Mouse (Mus musculus) heart, embryonic 16.5 days (tissue): ENCODE data around the gene Pck1. TPM values are rescaled to one million over a fixed set of nuclear protein-coding genes. Genes with fewer than 3 reads are reported as not detected.
"Not testable (repeated sequence)": the region's sequence is repeated elsewhere in the genome, so short reads cannot be mapped to it uniquely, and the experiment has no call there.

Experiments
- ATAC-seq: fragments of 200-750 bp; cut with Nextera tagmentation; replicated peaks from 2 replicates; pipeline ENCODE4 v1.8.0; 2017; ENCODE audit warnings: moderate number of reproducible peaks; ENCODE audit not compliant: insufficient read depth, low FRiP score; ENCODE audit errors: extremely low read depth
- H3K27ac ChIP-seq: fragments of 300-500 bp; sonication (generic); 2 replicates; pipeline ENCODE4 v1.5.1; 2014; ENCODE audit warnings: mild to moderate bottlenecking, low read length, control low read depth, moderate library complexity
- H3K27me3 ChIP-seq: fragments of 300-500 bp; sonication (generic); 2 replicates; pipeline ENCODE4 v1.6.1; 2014; ENCODE audit warnings: low read length, mixed read lengths; ENCODE audit not compliant: control insufficient read depth, insufficient read depth
- H3K36me3 ChIP-seq: fragments of 300-500 bp; sonication (generic); 2 replicates; pipeline ENCODE4 v1.6.1; 2014; ENCODE audit not compliant: control insufficient read depth, insufficient read depth
- H3K4me1 ChIP-seq: fragments of 300-500 bp; sonication (generic); 2 replicates; pipeline ENCODE4 v1.6.1; 2014; ENCODE audit warnings: low read length, mixed read lengths; ENCODE audit not compliant: control insufficient read depth, insufficient read depth
- H3K4me2 ChIP-seq: fragments of 300-500 bp; sonication (generic); 2 replicates; pipeline ENCODE4 v1.6.1; 2014; ENCODE audit warnings: low read depth, mild to moderate bottlenecking, control low read depth, low read length
- H3K4me3 ChIP-seq: fragments of 300-500 bp; sonication (generic); 2 replicates; pipeline ENCODE4 v1.5.1; 2014; ENCODE audit warnings: mild to moderate bottlenecking, control low read depth, low read length
- H3K9ac ChIP-seq: fragments of 300-500 bp; sonication (generic); 2 replicates; pipeline ENCODE4 v1.6.1; 2014; ENCODE audit warnings: low read length, control low read depth
- H3K9me3 ChIP-seq: fragments of 300-500 bp; sonication (generic); replicated peaks from 2 replicates; pipeline ENCODE4 v1.6.1; 2016; ENCODE audit warnings: low read length; ENCODE audit not compliant: control insufficient read depth
- WGBS: fragments of 180-500 bp; shearing (Covaris S2); extraction: QIAGEN DNeasy Blood & Tissue Kit; methylation state at CpG from one replicate; pipeline ENCODE4 v1.1.7; 2014; 5-methylcytosine and 5-hydroxymethylcytosine counted together
- polyA plus RNA-seq: library from polyadenylated mRNA; unstranded; fragments of >200 nt; fragmentation: Nextera tagmentation; extraction: Ambion mirVana; gene quantifications from 2 replicates; pipeline ENCODE4 v1.2.1, GENCODE M21; 2015

The Pck1 gene
- polyA plus RNA-seq = 0.13 and 0.16 TPM in 2 replicates

DNA sequence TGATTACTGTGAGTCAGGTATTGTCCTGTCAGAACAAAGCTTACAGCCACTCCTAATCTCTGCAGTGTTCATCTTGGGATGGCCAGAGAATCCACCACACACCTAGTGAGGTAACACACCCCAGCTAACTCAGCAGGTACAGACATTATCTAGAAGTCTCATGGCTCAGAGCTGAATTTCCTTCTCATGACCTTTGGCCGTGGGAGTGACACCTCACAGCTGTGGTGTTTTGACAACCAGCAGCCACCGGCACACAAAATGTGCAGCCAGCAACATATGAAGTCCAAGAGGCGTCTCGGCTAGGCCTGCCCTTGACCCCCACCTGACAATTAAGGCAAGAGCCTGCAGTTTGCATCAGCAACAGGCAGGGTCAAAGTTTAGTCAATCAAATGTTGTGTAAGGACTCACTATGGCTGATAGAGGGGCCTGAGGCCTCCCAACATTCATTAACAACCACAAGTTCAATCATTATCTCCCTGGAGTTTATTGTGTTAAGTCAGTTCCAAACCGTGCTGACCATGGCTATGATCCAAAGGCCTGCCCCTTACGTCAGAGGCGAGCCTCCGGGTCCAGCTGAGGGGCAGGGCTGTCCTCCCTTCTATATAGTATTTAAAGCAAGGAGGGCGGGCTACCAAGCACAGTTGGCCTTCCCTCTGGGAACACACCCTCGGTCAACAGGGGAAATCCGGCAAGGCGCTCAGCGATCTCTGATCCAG lies at the start of gene Pck1:
Gene Pck1, plus strand, starts transcription at position 613 of the 716 bp plus-strand sequence.
- H3K4me2 ChIP-seq = no peak within 1 kb of the TSS
- ATAC-seq = no peak
- no peak within 1 kb of the TSS for H3K4me3 ChIP-seq
- H3K27me3 ChIP-seq = no peaks in the 10 kb centered on the region
- H3K9me3 ChIP-seq = no peaks in the 10 kb centered on the region
- peaks cover 8% of the 10 kb centered on the region; the same call in 1 of the 2 replicates for H3K4me1 ChIP-seq
- WGBS = 71% methylated on average over 13 of the region's 13 CpGs
- H3K27ac ChIP-seq = no peak within 1 kb of the TSS
- H3K9ac ChIP-seq = no peak within 1 kb of the TSS
- H3K36me3 ChIP-seq = no peaks in the 10 kb centered on the region

DNA sequence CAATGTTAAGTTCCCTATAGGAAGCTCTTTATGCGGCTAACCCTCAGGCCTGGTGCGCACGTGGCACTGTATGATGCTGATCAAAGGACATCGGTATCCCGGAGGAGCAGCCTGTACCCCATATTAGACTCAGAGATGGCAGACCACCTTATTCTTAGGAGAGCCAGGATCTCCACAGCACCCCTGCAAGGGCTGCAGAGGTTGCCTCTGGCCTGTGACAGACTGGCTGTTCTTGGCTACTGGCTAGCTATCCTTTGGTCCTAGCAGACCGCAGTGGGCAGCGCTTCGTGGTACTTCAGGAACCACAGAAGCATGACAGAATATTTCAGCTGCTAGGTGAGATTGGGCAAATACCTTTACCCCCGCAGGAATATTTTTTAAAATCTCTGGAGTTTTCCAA lies 46.4 kb upstream of the Pck1 start:
- Histone ChIP-seq H3K9ac (no peak overlapping the region), H3K36me3 (no peaks in the 10 kb centered on the region), H3K4me1 (peaks cover 5% of the 10 kb centered on the region), H3K27ac (no peak overlapping the region), H3K27me3 (peaks cover 5% of the 10 kb centered on the region; the same call in 1 of the 2 replicates), H3K4me3 (no peak overlapping the region), H3K4me2 (no peak overlapping the region), H3K9me3 (0 out of 2 replicates have a peak, but pooled peaks cover under 1% of the 10 kb centered on the region)
- 83% methylated on average over 9 of the region's 9 CpGs for WGBS
- no peak for ATAC-seq

DNA sequence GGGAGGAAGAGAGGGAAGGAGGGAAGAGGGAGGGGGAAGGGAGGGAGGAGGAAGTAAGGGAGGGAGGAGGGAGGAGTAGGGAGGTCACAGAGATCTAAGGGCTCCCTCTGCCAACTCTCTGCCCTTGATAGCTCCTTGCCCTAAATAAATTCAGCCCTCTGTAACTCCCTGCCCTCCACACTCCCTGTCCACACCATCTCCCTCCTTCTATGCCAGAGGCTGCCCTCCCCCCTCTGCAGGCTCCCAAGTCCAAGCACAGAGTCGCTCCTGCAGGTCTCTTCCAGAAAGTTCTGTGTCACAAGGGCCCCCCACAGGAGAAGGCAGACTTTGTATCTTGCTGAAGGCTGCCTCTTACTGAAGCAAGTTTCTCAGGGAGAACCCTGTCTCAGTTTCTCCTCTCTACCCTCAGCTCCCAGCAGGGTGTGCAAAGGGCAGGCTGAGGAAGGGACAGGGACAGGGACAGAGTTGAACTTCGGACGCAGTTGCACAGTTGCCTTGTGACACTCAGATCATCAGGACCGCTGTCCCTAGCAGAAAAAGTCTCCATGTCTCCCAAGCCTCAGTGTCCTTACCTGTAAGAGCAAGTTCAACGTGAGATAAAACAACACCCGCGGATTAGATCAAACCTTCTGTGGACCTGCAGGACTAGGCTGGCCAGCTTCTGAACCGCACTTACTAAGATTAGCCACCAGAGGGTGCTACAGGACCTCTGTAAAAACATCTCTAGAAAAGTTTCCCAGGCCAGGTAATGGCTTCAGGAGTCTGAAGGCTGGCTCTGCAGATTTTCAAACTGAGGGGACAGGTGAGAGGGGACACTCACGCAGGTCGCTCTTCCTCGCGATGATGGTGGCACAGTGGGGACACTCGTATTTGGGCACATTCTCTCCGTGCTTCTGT lies 45.7 kb upstream of the Pck1 start:
- Histone ChIP-seq H3K4me3 (peak overlapping the region; percentile 8; the same call in 1 of the 2 replicates), H3K36me3 (no peaks in the 10 kb centered on the region), H3K9me3 (0 out of 2 replicates have a peak, but pooled peaks cover 3% of the 10 kb centered on the region), H3K27ac (no peak overlapping the region), H3K4me2 (peak overlapping the region; percentile 37), H3K27me3 (peaks cover 5% of the 10 kb centered on the region; the same call in 1 of the 2 replicates), H3K9ac (peak overlapping the region; percentile 53; the same call in 1 of the 2 replicates), H3K4me1 (peaks cover 5% of the 10 kb centered on the region)
- 15% methylated on average over 14 of the region's 14 CpGs for WGBS
- peak; percentile 50 for ATAC-seq

DNA sequence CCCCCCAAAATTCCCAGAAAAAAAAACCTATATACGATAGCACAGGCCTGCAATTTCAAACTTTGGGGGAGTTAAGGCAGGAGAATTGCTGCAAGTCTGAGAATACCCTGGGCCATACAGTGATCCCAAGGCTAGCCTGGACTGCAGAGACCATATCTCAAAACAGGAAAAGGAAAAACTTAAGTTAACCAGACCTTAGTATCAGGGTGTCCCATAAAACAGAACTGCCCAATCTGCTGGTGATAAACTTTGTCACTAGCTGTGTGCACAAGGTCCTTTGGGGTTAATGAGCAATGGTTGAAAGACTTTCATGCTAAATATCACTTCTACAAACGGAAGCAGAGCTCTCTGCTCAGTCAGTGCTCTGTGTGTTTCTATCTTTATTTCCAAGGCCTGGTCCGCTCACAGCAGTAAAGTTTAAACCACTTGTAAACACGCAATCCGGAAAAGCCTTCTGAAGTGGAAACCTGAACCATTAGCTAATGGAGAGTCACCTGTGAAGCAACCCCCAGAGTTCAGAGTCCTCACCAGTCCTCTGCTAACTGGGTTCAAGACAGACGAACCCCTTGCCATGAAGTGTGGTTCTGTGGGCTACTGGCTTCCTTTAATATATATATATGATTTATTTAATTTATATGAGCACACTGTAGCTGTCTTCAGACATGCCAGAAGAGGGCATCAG lies 44.2 kb upstream of the Pck1 start:
- H3K4me3 ChIP-seq = no peak overlapping the region
- 0 out of 2 replicates have a peak, but pooled peaks cover 3% of the 10 kb centered on the region for H3K9me3 ChIP-seq
- no peak overlapping the region for H3K9ac ChIP-seq
- peaks cover 5% of the 10 kb centered on the region; the same call in 1 of the 2 replicates for H3K27me3 ChIP-seq
- 66% methylated on average over 6 of the region's 6 CpGs for WGBS
- ATAC-seq = no peak
- peaks cover 5% of the 10 kb centered on the region for H3K4me1 ChIP-seq
- H3K4me2 ChIP-seq = no peak overlapping the region
- H3K36me3 ChIP-seq = no peaks in the 10 kb centered on the region
- no peak overlapping the region for H3K27ac ChIP-seq

DNA sequence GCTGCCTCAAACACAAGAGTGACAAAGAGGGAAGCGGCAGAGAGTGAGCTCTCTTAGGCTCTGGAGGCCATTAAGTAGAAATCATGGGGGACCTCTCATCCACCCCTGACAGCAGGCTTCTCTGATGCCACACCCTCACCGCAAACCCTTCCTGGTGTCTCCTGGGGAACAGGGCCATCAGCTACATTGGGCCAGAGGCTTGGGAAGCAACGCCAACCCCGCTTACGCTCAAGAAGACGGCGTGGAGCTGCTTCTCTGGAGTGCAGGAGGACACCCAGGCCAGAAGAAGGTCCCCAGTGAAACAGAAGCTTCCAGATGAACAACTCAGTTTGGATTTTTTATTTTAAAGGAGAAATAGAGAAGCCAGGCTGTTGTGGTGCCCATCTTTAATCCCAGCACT lies 43.3 kb upstream of the Pck1 start:
- H3K4me3 ChIP-seq = no peak overlapping the region
- H3K27ac ChIP-seq = no peak overlapping the region
- ATAC-seq = no peak
- H3K27me3 ChIP-seq = peaks cover 5% of the 10 kb centered on the region; the same call in 1 of the 2 replicates
- 94% methylated on average over 7 of the region's 7 CpGs for WGBS
- H3K9ac ChIP-seq = no peak overlapping the region
- no peak overlapping the region for H3K4me2 ChIP-seq
- no peaks in the 10 kb centered on the region for H3K36me3 ChIP-seq
- 0 out of 2 replicates have a peak, but pooled peaks cover 3% of the 10 kb centered on the region for H3K9me3 ChIP-seq
- H3K4me1 ChIP-seq = peaks cover 5% of the 10 kb centered on the region

DNA sequence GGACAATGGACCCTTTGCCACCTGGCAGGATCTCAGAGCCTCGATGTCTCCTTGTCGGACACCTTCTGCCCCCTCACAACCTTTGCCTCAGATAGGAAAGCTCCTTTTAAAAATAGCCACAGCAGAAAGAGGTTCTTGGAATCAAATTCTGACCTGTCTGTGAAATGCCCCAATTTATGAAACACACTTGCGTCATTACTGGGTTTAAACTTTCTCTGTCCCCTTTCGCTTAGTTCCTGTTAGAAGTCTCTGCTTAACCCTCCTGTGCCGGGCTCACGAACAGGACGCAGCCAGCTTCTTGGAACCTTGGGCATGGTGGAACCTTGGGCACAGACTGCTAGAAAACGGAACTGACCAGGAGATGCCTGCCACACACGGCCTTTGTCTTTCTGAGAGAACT lies 42.3 kb upstream of the Pck1 start:
- 85% methylated on average over 9 of the region's 9 CpGs for WGBS
- ATAC-seq = no peak

DNA sequence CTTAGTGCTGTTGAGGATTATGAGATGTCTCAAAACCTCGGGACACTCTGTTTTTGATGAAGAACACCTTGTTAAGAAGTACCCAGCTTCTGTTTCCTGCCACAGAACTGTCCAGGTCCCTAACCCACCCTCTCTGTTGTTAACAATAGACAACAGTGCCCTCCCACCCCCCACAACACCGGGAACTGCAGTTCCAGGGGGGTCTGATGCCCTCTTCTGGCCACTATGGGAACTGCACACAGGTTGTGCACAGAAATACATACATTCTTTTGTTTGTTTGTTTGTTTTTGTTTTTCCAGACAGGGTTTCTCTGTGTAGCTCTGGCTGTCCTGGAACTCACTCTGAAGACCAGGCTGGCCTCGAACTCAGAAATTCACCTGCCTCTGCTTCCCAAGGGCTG lies 39.1 kb upstream of the Pck1 start:
- not testable (repeated sequence) for H3K36me3 ChIP-seq, H3K4me3 ChIP-seq, H3K9me3 ChIP-seq, H3K4me1 ChIP-seq, H3K4me2 ChIP-seq, H3K27ac ChIP-seq, ATAC-seq, H3K9ac ChIP-seq, H3K27me3 ChIP-seq
- 65% methylated on average over 3 of the region's 3 CpGs for WGBS

More for the DNA sequence above, 42.3 kb upstream of the Pck1 start:
- Histone ChIP-seq H3K27ac (no peak overlapping the region), H3K4me3 (no peak overlapping the region), H3K27me3 (peaks cover 5% of the 10 kb centered on the region; the same call in 1 of the 2 replicates), H3K36me3 (no peaks in the 10 kb centered on the region), H3K4me2 (no peak overlapping the region), H3K9me3 (0 out of 2 replicates have a peak, but pooled peaks cover 3% of the 10 kb centered on the region), H3K4me1 (peaks cover 5% of the 10 kb centered on the region), H3K9ac (no peak overlapping the region)

DNA sequence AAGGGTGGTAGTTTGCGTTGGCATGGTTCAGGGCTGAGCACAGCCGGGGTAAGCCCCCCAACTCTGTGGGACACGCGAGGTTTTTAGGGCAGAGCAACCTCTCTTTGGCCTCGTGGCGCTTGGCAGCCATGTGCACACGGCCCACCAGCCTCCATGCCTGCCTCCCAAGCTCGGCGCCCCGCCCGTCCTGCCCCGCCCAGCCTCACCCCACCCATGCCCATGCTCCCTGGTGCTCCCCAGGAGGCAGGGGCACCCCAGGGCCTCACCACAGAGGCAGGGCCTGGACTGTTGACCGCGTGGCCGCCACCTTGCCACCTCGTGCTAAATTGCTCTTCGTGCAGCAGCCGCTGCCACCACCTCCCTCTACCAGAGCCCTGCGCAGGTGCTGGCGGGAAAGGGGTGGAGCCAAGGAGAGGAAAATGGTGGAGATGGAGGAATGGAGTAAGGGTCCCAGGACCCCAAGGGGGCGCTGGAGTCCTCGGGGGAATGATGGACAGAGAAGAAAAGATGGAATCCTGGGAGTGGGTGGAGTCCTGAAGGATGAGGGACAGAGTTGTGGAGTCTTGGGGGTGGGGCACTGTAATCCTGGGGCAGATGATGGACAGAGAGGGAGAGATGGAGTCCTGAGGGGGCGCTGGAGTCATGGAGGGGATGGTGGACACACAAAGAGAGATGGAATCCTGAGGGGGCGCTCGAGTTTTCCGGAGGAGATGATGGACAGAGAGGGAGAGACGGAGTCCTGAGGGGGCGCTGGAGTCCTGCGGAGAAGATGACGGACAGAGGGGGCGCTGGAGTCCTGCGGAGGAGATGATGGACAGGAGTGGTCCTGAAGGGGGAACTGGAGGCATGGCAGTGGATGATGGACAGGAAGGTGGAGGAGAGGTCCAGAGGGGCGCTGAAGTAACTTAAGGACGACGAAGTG lies 33.6 kb upstream of the Pck1 start, which contains the start of gene Ctcfl:
Gene Ctcfl, minus strand, starts transcription at position 503 of the 922 bp plus-strand sequence.
- Histone ChIP-seq H3K4me1 (no peaks in the 10 kb centered on the region), H3K36me3 (no peaks in the 10 kb centered on the region), H3K4me2 (no peak within 1 kb of the TSS), H3K27ac (no peak within 1 kb of the TSS), H3K9me3 (no peaks in the 10 kb centered on the region), H3K9ac (no peak within 1 kb of the TSS), H3K27me3 (no peaks in the 10 kb centered on the region), H3K4me3 (no peak within 1 kb of the TSS)
- no peak for ATAC-seq
- 82% methylated on average over 35 of the region's 35 CpGs for WGBS
